Mouse (Mus musculus) liver, embryonic 12.5 days (tissue): ENCODE results near the gene Tmco5. TPM values are rescaled to one million over a fixed set of nuclear protein-coding genes. Genes with fewer than 3 reads are reported as not detected.

Experiments used
- ATAC-seq: fragments of 200-750 bp; cut with Nextera tagmentation; 2 replicates; pipeline ENCODE4 v1.8.0; 2017; ENCODE audit warnings: moderate number of reproducible peaks, mild to moderate bottlenecking, moderate library complexity
- H3K27ac ChIP-seq: fragments of 300-500 bp; sonication (generic); 2 replicates; pipeline ENCODE4 v1.5.1; 2016; ENCODE audit warnings: mild to moderate bottlenecking
- H3K27me3 ChIP-seq: fragments of 300-500 bp; sonication (generic); replicated peaks from 2 replicates; pipeline ENCODE4 v1.6.1; 2016; ENCODE audit warnings: mild to moderate bottlenecking, moderate library complexity
- H3K36me3 ChIP-seq: fragments of 300-500 bp; sonication (generic); 2 replicates; pipeline ENCODE4 v1.6.1; 2016; ENCODE audit warnings: mild to moderate bottlenecking, moderate library complexity
- H3K4me1 ChIP-seq: fragments of 300-500 bp; sonication (generic); 2 replicates; pipeline ENCODE4 v1.6.1; 2016
- H3K4me2 ChIP-seq: fragments of 300-500 bp; sonication (generic); 2 replicates; pipeline ENCODE4 v1.6.1; 2016; ENCODE audit warnings: mild to moderate bottlenecking, moderate library complexity
- H3K4me3 ChIP-seq: fragments of 300-500 bp; sonication (generic); 2 replicates; pipeline ENCODE4 v1.5.1; 2016; ENCODE audit warnings: mild to moderate bottlenecking, moderate library complexity
- H3K9ac ChIP-seq: fragments of 300-500 bp; sonication (generic); 2 replicates; pipeline ENCODE4 v1.6.1; 2016; ENCODE audit warnings: mild to moderate bottlenecking, moderate library complexity
- H3K9me3 ChIP-seq: fragments of 300-500 bp; sonication (generic); replicated peaks from 2 replicates; pipeline ENCODE4 v1.6.1; 2016; ENCODE audit warnings: mild to moderate bottlenecking, moderate library complexity
- WGBS: fragments of 180-500 bp; shearing (Covaris S2); methylation state at CpG from one replicate; pipeline ENCODE4 v1.1.7; 2016; ENCODE audit not compliant: insufficient replicate concordance; 5-methylcytosine and 5-hydroxymethylcytosine counted together
- polyA plus RNA-seq: library from polyadenylated mRNA; unstranded; fragments of >200 nt; fragmentation: Nextera tagmentation; extraction: Ambion mirVana; gene quantifications from 2 replicates; pipeline ENCODE4 v1.2.1, GENCODE M21; 2016

The Tmco5 gene
- polyA plus RNA-seq: not detected in 2 replicates

GRCm38 (mm10) chr2:116878391-116878790, at the start of gene Tmco5:
Tmco5 (plus strand) TSS chr2:116878691.
- no peaks in the 10 kb centered on the region for H3K4me1 ChIP-seq
- no peak for ATAC-seq
- H3K4me2 ChIP-seq: no peak within 1 kb of the TSS
- H3K9ac ChIP-seq: no peak within 1 kb of the TSS
- 0 out of 2 replicates have a peak, but pooled peaks cover 4% of the 10 kb centered on the region for H3K27me3 ChIP-seq
- H3K9me3 ChIP-seq: no peaks in the 10 kb centered on the region
- no peak within 1 kb of the TSS for H3K4me3 ChIP-seq
- H3K36me3 ChIP-seq: no peaks in the 10 kb centered on the region
- 61% methylated on average over 3 of the region's 3 CpGs for WGBS
- H3K27ac ChIP-seq: no peak within 1 kb of the TSS

- no peak for ATAC-seq
- no peak overlapping the region for H3K4me2 ChIP-seq
- 56% methylated on average over 11 of the region's 11 CpGs for WGBS
These were observed 46.6 kb upstream of the Tmco5 start for GRCm38 (mm10) chr2:116831863-116832262.

GRCm38 (mm10) chr2:116837829-116838228, 40.7 kb upstream of the Tmco5 start:
- H3K36me3 ChIP-seq: no peaks in the 10 kb centered on the region
- H3K4me2 ChIP-seq: no peak overlapping the region
- no peak overlapping the region for H3K4me3 ChIP-seq
- 58% methylated on average over 3 of the region's 3 CpGs for WGBS
- H3K27ac ChIP-seq: no peak overlapping the region
- no peaks in the 10 kb centered on the region for H3K27me3 ChIP-seq
- no peaks in the 10 kb centered on the region for H3K4me1 ChIP-seq
- no peaks in the 10 kb centered on the region for H3K9me3 ChIP-seq
- no peak overlapping the region for H3K9ac ChIP-seq
- no peak for ATAC-seq

More at GRCm38 (mm10) chr2:116831863-116832262, 46.6 kb upstream of the Tmco5 start:
- Histone ChIP-seq H3K27me3 (no peaks in the 10 kb centered on the region), H3K36me3 (no peaks in the 10 kb centered on the region), H3K4me1 (no peaks in the 10 kb centered on the region), H3K27ac (no peak overlapping the region), H3K9me3 (no peaks in the 10 kb centered on the region), H3K4me3 (no peak overlapping the region), H3K9ac (no peak overlapping the region)

GRCm38 (mm10) chr2:116838538-116839197, 39.8 kb upstream of the Tmco5 start:
- no peak overlapping the region for H3K27ac ChIP-seq
- ATAC-seq: no peak
- no peak overlapping the region for H3K4me3 ChIP-seq
- no peaks in the 10 kb centered on the region for H3K36me3 ChIP-seq
- H3K9me3 ChIP-seq: no peaks in the 10 kb centered on the region
- WGBS: 37% methylated on average over 8 of the region's 8 CpGs
- H3K4me1 ChIP-seq: no peaks in the 10 kb centered on the region
- no peak overlapping the region for H3K9ac ChIP-seq
- H3K27me3 ChIP-seq: no peaks in the 10 kb centered on the region
- no peak overlapping the region for H3K4me2 ChIP-seq

- H3K27ac ChIP-seq: no peak overlapping the region
- no peak overlapping the region for H3K4me2 ChIP-seq
- H3K27me3 ChIP-seq: no peaks in the 10 kb centered on the region
- H3K9ac ChIP-seq: no peak overlapping the region
- 73% methylated on average over 20 of the region's 20 CpGs for WGBS
- H3K4me3 ChIP-seq: no peak overlapping the region
- no peaks in the 10 kb centered on the region for H3K4me1 ChIP-seq
- no peak for ATAC-seq
- H3K36me3 ChIP-seq: no peaks in the 10 kb centered on the region
- H3K9me3 ChIP-seq: no peaks in the 10 kb centered on the region
These were observed 28.4 kb upstream of the Tmco5 start for GRCm38 (mm10) chr2:116849980-116850636.

- 43% methylated on average over 4 of the region's 4 CpGs for WGBS
- H3K27me3 ChIP-seq: no peaks in the 10 kb centered on the region
- H3K9ac ChIP-seq: no peak overlapping the region
- H3K4me1 ChIP-seq: no peaks in the 10 kb centered on the region
- no peak for ATAC-seq
- H3K4me3 ChIP-seq: no peak overlapping the region
- H3K9me3 ChIP-seq: no peaks in the 10 kb centered on the region
- no peaks in the 10 kb centered on the region for H3K36me3 ChIP-seq
- H3K27ac ChIP-seq: no peak overlapping the region
- H3K4me2 ChIP-seq: no peak overlapping the region
These were observed 27.1 kb upstream of the Tmco5 start for GRCm38 (mm10) chr2:116851356-116851755.

- Histone ChIP-seq H3K9me3 (no peaks in the 10 kb centered on the region), H3K4me3 (no peak overlapping the region), H3K27me3 (no peaks in the 10 kb centered on the region), H3K27ac (no peak overlapping the region), H3K36me3 (no peaks in the 10 kb centered on the region), H3K4me1 (no peaks in the 10 kb centered on the region), H3K4me2 (no peak overlapping the region), H3K9ac (no peak overlapping the region)
- no peak for ATAC-seq
- 51% methylated on average over 5 of the region's 5 CpGs for WGBS
These were observed 26.2 kb upstream of the Tmco5 start for GRCm38 (mm10) chr2:116852249-116852648.

- 70% methylated on average over 6 of the region's 6 CpGs for WGBS
- ATAC-seq: no peak
These were observed 19.8 kb upstream of the Tmco5 start for GRCm38 (mm10) chr2:116858703-116859102.

GRCm38 (mm10) chr2:116876955-116877615, 1.4 kb upstream of the Tmco5 start:
- H3K9me3 ChIP-seq: no peaks in the 10 kb centered on the region
- H3K4me2 ChIP-seq: no peak overlapping the region
- H3K27ac ChIP-seq: no peak overlapping the region
- H3K4me1 ChIP-seq: no peaks in the 10 kb centered on the region
- no peak overlapping the region for H3K4me3 ChIP-seq
- H3K27me3 ChIP-seq: 0 out of 2 replicates have a peak, but pooled peaks cover 4% of the 10 kb centered on the region
- 35% methylated on average over 9 of the region's 9 CpGs for WGBS
- ATAC-seq: no peak
- H3K9ac ChIP-seq: no peak overlapping the region
- H3K36me3 ChIP-seq: no peaks in the 10 kb centered on the region

More at GRCm38 (mm10) chr2:116858703-116859102, 19.8 kb upstream of the Tmco5 start:
- no peak overlapping the region for H3K4me2 ChIP-seq
- H3K4me3 ChIP-seq: no peak overlapping the region
- H3K27ac ChIP-seq: no peak overlapping the region
- no peaks in the 10 kb centered on the region for H3K36me3 ChIP-seq
- H3K27me3 ChIP-seq: no peaks in the 10 kb centered on the region
- H3K4me1 ChIP-seq: no peaks in the 10 kb centered on the region
- no peaks in the 10 kb centered on the region for H3K9me3 ChIP-seq
- no peak overlapping the region for H3K9ac ChIP-seq

GRCm38 (mm10) chr2:116879730-116880129, 1.2 kb downstream of the Tmco5 start:
- H3K4me3 ChIP-seq: no peak overlapping the region
- no peak for ATAC-seq
- H3K4me2 ChIP-seq: no peak overlapping the region
- no peaks in the 10 kb centered on the region for H3K4me1 ChIP-seq
- H3K9ac ChIP-seq: no peak overlapping the region
- H3K27me3 ChIP-seq: 0 out of 2 replicates have a peak, but pooled peaks cover 4% of the 10 kb centered on the region
- 70% methylated on average over 3 of the region's 3 CpGs for WGBS
- H3K9me3 ChIP-seq: no peaks in the 10 kb centered on the region
- H3K27ac ChIP-seq: no peak overlapping the region
- H3K36me3 ChIP-seq: no peaks in the 10 kb centered on the region

GRCm38 (mm10) chr2:116893316-116893987, 15.0 kb downstream of the Tmco5 start:
- H3K9ac ChIP-seq: no peak overlapping the region
- no peaks in the 10 kb centered on the region for H3K9me3 ChIP-seq
- no peaks in the 10 kb centered on the region for H3K36me3 ChIP-seq
- no peak overlapping the region for H3K27ac ChIP-seq
- H3K4me1 ChIP-seq: no peaks in the 10 kb centered on the region
- no peaks in the 10 kb centered on the region; the same call in 1 of the 2 replicates for H3K27me3 ChIP-seq
- peak overlapping the region; percentile 45 for H3K4me2 ChIP-seq
- 39% methylated on average over 13 of the region's 14 CpGs for WGBS
- no peak for ATAC-seq
- no peak overlapping the region for H3K4me3 ChIP-seq
